Mouse (Mus musculus) kidney, embryonic 14.5 days (tissue): ENCODE measurements at regions not wholly inside any gene's neighbourhood (a gene's known extent, or its start where the extent isn't known, plus 50 kb on each side); places are given as distances from the start of the nearest gene placed in this dataset.
A peak's percentile ranks its signal among the peaks of the same experiment; 100 is the strongest.

Source experiments
- ATAC-seq: fragments of 200-750 bp; cut with Nextera tagmentation; 2 replicates; pipeline ENCODE4 v1.8.0; 2017; ENCODE audit warnings: moderate number of reproducible peaks, mild to moderate bottlenecking, moderate TSS enrichment, moderate library complexity; ENCODE audit not compliant: low FRiP score, low TSS enrichment
- H3K27ac ChIP-seq: fragments of 300-500 bp; sonication (generic); 2 replicates; pipeline ENCODE4 v1.5.1; 2014; ENCODE audit warnings: low read depth, mild to moderate bottlenecking, low read length, moderate library complexity, mixed read lengths
- H3K27me3 ChIP-seq: fragments of 300-500 bp; sonication (generic); 2 replicates; pipeline ENCODE4 v1.6.1; 2014; ENCODE audit warnings: mild to moderate bottlenecking, low read length; ENCODE audit not compliant: control insufficient read depth, insufficient read depth
- H3K36me3 ChIP-seq: fragments of 300-500 bp; sonication (generic); 2 replicates; pipeline ENCODE4 v1.6.1; 2014; ENCODE audit warnings: low read length, mixed read lengths; ENCODE audit not compliant: control insufficient read depth, insufficient read depth
- H3K4me1 ChIP-seq: fragments of 300-500 bp; sonication (generic); 2 replicates; pipeline ENCODE4 v1.6.1; 2014; ENCODE audit warnings: low read length, mixed read lengths; ENCODE audit not compliant: control insufficient read depth, insufficient read depth
- H3K4me2 ChIP-seq: fragments of 300-500 bp; sonication (generic); replicated peaks from 2 replicates; pipeline ENCODE4 v1.6.1; 2014; ENCODE audit warnings: low read depth, mild to moderate bottlenecking, low read length
- H3K4me3 ChIP-seq: fragments of 300-500 bp; sonication (generic); 2 replicates; pipeline ENCODE4 v1.5.1; 2014; ENCODE audit warnings: mild to moderate bottlenecking, low read length
- H3K9ac ChIP-seq: fragments of 300-500 bp; sonication (generic); 2 replicates; pipeline ENCODE4 v1.6.1; 2014; ENCODE audit warnings: low read depth, mild to moderate bottlenecking, low read length, moderate library complexity
- H3K9me3 ChIP-seq: fragments of 300-500 bp; sonication (generic); 2 replicates; pipeline ENCODE4 v1.6.1; 2016; ENCODE audit warnings: low read length; ENCODE audit not compliant: control insufficient read depth
- WGBS: fragments of 180-500 bp; shearing (Covaris S2); extraction: QIAGEN DNeasy Blood & Tissue Kit; methylation state at CpG from one replicate; pipeline ENCODE4 v1.1.7; 2014; 5-methylcytosine and 5-hydroxymethylcytosine counted together

DNA sequence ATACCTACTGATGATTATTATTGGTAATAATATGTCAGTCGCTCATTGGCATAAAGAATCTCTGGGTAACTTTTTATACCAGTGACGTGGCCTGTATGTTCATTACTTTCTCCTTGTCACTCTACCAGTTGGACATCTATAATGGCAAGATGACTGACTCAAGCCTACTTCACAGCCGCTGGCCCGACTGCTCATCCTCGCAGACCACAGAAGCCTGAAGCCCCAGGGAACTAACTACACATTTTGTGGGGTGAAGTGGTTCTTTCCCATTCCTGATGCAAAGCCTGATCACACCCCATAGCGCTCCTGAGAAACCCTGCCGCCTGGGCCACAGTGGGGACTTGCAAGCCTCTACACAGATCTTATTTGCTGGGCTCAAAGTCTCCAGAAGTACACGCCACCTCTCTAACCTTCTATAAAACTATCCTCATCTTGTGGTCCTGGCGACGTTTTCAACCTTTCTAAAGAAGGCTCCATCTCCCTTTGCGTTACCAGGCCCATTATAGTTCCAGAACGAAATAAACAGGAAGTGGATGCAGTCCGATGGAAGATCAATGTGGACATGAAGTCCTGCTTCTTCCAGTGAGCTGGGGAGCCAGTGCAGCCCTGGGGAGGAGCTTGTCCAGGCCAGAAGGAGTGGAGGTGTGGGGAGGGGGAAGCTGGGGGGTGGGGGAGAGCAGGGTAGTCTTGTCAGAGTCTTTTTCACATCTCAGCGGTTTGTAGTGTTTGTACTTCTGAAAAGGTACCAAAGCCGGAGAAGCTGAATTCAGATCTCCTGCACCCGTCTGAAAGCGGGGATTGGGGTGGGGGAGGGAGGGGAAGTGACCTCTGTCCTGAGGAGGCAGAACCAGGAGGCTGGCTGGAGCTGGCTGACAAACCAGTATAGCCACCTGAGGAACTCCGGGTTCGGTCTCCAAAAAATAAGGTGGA lies 84.9 kb downstream of the Irs2 start:
- Histone ChIP-seq H3K9ac (no peak overlapping the region), H3K4me3 (no peak overlapping the region), H3K4me1 (peaks cover 62% of the 10 kb centered on the region), H3K4me2 (no peak overlapping the region), H3K9me3 (no peaks in the 10 kb centered on the region), H3K27me3 (no peaks in the 10 kb centered on the region; the same call in 1 of the 2 replicates), H3K27ac (peak overlapping the region; percentile 92), H3K36me3 (no peaks in the 10 kb centered on the region)
- no peak for ATAC-seq
- WGBS = 32% methylated on average over 19 of the region's 19 CpGs

DNA sequence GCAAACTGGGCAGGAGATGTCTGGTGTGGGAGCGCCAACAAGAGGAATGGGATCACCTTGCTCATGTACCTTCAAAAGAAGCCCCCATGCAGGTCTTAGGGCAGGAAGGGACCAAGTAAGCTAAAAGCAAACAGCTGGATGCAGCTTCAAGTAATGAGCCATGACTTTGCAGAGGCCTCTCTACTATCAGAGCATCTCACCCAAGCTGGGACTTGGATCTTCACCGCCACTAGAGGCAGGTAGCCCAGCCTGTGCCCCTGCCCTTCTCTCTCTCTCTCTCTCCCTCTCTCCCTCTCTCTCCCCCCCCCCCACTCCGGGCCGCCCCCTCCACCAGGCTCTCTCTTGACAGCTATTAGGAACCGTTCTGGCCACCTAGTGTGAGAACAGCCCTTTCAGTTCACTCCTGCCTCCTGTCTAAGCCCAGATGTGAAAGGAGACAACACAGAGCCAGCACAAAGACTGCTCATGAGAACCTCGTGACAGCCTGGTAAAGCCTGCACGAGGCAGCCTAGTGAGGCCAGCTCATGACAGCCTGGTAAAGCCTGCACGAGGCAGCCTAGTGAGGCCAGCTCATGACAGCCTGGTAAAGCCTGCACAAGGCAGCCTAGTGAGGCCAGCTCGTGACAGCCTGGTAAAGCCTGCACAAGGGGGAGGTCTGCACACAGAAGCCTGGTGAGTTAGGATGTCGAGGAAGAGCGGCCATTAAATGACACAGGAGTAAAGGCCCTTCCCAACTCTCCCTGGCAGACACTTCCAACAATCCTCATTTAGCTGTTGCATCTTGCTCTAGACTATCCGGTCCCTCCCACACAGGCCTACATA lies 85.8 kb downstream of the Irs2 start:
- Histone ChIP-seq H3K9me3 (no peaks in the 10 kb centered on the region), H3K36me3 (no peaks in the 10 kb centered on the region), H3K4me3 (no peak overlapping the region), H3K4me1 (peaks cover 55% of the 10 kb centered on the region), H3K27me3 (no peaks in the 10 kb centered on the region; the same call in 1 of the 2 replicates), H3K4me2 (no peak overlapping the region), H3K27ac (0 out of 2 replicates have a peak overlapping the region, but pooled peaks have one; percentile 0), H3K9ac (no peak overlapping the region)
- ATAC-seq = no peak
- 42% methylated on average over 12 of the region's 12 CpGs for WGBS

DNA sequence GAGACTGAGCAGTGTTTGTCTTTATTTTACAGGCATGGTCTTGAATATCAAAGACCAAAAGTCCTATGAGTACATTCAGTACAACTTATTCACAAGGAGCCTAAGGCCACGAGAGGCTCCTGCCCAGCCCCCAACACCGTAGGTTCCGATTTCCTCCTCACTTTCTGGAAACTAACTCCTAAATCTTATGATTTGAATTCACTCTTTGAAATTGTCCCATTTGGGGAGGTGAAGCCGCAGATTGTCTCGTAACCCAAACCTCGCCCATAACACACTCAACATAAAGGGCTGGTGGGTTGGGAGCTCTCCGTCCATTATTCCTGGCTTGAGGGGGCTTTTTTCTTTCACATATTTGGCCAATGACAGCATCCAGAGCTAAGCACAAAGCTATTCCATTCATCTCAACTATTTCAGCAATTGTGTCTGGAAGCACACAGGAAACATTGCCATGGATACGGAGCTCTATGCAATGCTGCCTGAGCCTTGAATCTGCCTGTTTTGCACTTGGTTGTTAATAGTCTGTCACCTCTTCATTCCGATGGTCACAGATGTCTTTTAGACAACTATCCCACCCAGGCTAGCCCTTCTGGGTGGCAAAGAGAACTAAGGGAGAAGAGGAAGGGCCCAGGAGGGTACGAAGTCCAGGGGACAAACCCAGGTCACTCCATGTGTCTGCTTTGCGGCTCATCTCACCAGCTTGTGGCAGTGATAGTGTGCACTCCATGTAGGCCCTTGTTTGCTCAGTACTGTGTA lies 86.6 kb downstream of the Irs2 start:
- H3K27me3 ChIP-seq = no peaks in the 10 kb centered on the region; the same call in 1 of the 2 replicates
- 58% methylated on average over 11 of the region's 11 CpGs for WGBS
- no peak overlapping the region for H3K9ac ChIP-seq
- no peaks in the 10 kb centered on the region for H3K36me3 ChIP-seq
- H3K27ac ChIP-seq = peak overlapping the region; percentile 21; the same call in 1 of the 2 replicates
- no peak overlapping the region for H3K4me2 ChIP-seq
- peaks cover 47% of the 10 kb centered on the region for H3K4me1 ChIP-seq
- H3K4me3 ChIP-seq = no peak overlapping the region
- no peaks in the 10 kb centered on the region for H3K9me3 ChIP-seq
- ATAC-seq = no peak

DNA sequence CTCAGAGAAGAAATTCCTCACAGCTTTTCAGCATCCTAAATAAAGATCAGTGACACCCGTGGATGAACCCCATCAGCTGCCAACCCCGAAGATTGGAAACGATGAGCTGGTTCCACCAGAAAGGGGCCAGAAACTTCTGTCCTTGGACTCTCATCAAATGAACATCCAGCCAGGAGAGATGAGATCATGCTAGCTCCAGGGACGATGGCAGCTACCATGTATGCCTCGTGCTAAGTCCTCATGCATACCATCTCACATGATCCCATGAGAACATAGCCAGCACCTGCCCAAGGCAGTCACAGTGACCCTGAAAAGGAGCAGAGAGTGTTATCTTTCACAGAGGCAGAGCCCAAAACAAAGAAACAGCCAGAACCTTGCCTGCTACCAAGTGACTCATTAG lies 88.6 kb downstream of the Irs2 start:
- no peak overlapping the region for H3K4me2 ChIP-seq
- H3K27me3 ChIP-seq = no peaks in the 10 kb centered on the region; the same call in 1 of the 2 replicates
- no peak overlapping the region for H3K9ac ChIP-seq
- no peak for ATAC-seq
- H3K27ac ChIP-seq = no peak overlapping the region
- no peak overlapping the region for H3K4me3 ChIP-seq
- 89% methylated on average over 5 of the region's 5 CpGs for WGBS
- peaks cover 28% of the 10 kb centered on the region for H3K4me1 ChIP-seq
- H3K36me3 ChIP-seq = no peaks in the 10 kb centered on the region
- H3K9me3 ChIP-seq = no peaks in the 10 kb centered on the region

DNA sequence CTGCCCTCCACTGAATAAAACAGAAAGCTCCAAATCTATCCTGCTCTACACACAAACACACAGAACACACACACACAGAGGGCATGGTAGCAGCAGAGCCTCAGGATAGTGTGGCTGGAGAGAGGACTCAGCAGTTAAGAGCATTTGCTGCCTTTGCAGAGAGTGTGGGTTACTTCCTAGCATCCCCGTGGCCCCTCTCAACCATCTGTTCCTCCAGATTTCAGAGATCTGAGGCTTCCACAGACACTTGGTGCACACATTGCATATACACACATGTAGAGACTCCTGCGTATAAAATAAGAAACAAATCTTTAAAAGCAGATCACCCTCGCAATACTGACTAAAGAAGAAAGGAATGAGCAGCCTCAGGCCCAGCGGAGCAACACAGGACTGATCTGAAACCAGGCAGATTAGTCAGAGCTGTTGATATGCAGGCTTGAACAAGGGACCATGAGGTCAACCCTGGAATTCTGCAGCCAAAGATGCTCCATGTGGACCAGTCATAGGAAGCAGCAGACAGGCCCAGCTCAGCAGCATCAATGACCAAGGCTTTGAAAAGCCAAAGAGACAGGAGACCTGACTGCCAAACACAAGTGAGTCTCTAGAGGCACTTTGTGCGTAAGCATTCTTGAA lies 89.7 kb downstream of the Irs2 start:
- Histone ChIP-seq H3K4me3 (no peak overlapping the region), H3K4me1 (peaks cover 18% of the 10 kb centered on the region), H3K36me3 (no peaks in the 10 kb centered on the region), H3K9me3 (no peaks in the 10 kb centered on the region), H3K9ac (no peak overlapping the region), H3K27ac (no peak overlapping the region), H3K4me2 (no peak overlapping the region), H3K27me3 (no peaks in the 10 kb centered on the region; the same call in 1 of the 2 replicates)
- WGBS = 83% methylated on average over 5 of the region's 5 CpGs
- no peak for ATAC-seq

DNA sequence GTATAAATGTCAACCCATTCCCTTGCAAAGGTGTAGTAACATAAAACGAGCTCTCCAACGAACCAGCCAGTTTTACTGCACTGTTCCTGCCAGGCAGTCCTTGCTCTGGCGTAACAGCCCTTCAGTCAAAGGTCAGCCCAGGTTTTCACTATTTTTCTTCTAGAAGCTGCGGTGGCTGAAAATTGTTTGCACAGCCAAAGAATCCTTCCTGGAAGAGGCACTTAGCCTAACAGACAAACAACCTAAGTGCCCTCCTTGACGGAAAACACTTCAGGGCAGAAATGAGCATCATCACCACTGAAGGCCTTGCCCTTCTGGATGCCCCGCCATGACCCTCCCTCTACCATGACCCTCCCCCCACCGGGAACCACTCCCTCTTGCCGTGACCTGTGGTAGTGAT lies 93.6 kb downstream of the Irs2 start:
- WGBS = 55% methylated on average over 8 of the region's 8 CpGs
- Histone ChIP-seq H3K4me1 (no peaks in the 10 kb centered on the region), H3K9ac (no peak overlapping the region), H3K9me3 (no peaks in the 10 kb centered on the region), H3K36me3 (no peaks in the 10 kb centered on the region), H3K27ac (no peak overlapping the region), H3K4me2 (no peak overlapping the region), H3K4me3 (no peak overlapping the region), H3K27me3 (peaks cover 4% of the 10 kb centered on the region)
- ATAC-seq = no peak

DNA sequence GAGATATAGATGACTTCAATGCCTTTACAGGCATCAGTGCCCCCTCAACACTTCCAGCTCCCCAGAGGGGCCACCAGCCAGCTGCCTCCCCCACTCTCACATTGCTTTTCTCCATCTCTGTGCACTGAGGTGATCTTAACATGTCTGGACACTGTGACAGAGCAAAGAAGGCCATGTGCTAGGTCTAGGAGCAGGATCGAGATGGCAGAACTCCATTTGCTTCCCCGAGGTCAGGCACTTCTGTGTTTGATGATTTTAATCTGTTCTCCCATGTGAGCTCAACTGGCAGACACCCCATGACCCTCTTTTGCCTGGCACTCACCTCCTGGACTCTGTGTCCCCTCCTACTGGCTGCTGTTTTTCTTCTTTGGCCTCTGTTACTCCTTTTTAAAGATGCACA lies 95.8 kb downstream of the Irs2 start:
- Histone ChIP-seq H3K4me2 (no peak overlapping the region), H3K9ac (no peak overlapping the region), H3K27ac (no peak overlapping the region), H3K27me3 (peaks cover 4% of the 10 kb centered on the region; the same call in 1 of the 2 replicates), H3K9me3 (no peaks in the 10 kb centered on the region), H3K4me3 (no peak overlapping the region), H3K4me1 (no peaks in the 10 kb centered on the region), H3K36me3 (no peaks in the 10 kb centered on the region)
- no peak for ATAC-seq
- 71% methylated on average over 2 of the region's 2 CpGs for WGBS

DNA sequence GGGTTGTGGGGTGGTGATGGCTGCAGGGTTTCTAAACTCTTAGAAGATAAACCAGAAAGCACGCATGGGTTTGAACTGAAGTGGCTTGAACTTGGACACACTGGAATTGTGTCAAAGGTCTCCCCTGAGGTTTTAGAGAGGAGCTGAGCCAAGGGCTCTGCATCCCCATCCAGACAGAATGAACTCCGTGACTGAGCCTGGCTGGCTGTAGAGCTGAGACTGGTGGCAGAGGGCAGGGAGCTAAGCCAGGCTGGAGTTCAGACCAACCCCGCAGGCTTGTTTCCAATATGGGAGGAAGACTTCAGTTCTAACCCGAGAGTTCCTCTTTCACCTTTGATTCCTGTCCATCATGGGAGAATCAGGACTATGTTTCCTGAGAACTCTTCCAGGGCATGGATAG lies 96.9 kb downstream of the Irs2 start:
- no peak overlapping the region for H3K9ac ChIP-seq
- ATAC-seq = no peak
- no peaks in the 10 kb centered on the region for H3K36me3 ChIP-seq
- no peak overlapping the region for H3K27ac ChIP-seq
- no peak overlapping the region for H3K4me3 ChIP-seq
- no peak overlapping the region for H3K4me2 ChIP-seq
- WGBS = 87% methylated on average over 4 of the region's 4 CpGs
- peaks cover 4% of the 10 kb centered on the region; the same call in 1 of the 2 replicates for H3K27me3 ChIP-seq
- no peaks in the 10 kb centered on the region for H3K4me1 ChIP-seq
- no peaks in the 10 kb centered on the region for H3K9me3 ChIP-seq
